Mouse (Mus musculus): ENCODE measurements around the gene Nsmce1.

The Nsmce1 gene

DNA sequence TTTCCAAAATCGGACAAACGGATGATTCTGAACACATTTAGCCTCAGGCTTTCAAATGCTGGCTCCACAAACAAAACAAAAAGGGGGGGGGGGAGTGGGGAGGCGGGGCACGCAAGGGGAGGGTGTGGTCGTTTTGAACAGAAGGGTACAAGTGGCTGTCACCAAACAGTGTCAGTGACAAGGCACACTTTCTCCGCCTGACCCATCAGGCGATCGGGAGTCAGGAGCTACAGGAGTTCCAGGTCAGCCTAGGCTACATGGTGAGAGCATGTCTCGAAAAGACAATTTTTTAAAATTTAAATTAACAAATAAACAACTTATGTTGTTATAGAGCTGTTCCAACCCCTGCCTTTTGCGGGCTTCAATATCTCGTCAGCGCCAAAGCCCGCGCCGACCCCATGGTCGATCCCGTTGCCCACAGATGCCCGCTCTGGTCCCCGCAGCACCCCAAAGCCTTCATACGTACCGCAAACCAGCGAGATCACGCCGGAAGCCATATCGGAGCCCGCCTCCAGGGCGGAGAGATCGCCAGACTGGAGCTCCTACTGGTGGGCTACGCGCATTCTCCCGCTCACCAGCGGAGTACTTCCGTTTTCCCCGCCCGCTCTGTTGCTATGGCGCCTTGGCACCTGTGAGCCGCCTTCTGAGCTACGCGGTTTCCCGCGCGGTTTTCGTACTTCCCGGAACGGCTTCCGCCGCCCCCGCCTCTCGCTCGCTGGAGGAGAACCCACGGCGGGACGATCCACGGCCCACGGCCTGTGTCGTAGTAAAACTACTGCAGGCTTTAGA is at the start of gene Nsmce1:
TSS of gene Nsmce1 (minus strand) at position 650 of the 789 bp plus-strand sequence.
- CTCF ChIA-PET: interaction anchor here in 3 of 4 experiments (0.6 to 1.9 kb wide), 5 partner anchors 20 to 61 kb away, joined by 3 to 25 read pairs (median 4); partner anchors contain the start of gene Il4ra (in 1 of the 3)
- POLR2A ChIA-PET: interaction anchor here in 3 of 4 experiments (0.6 to 2.1 kb wide), 50 partner anchors 9 to 1075 kb away, joined by 3 to 23 read pairs (median 4); partner anchors contain the start of genes Il4ra (in 3 of the 3) and Kdm8 (in 3 of the 3)

- ChIA-PET CTCF (no interaction called here), POLR2A (no interaction called here)
These were observed 49.6 kb upstream of the Nsmce1 start for GRCm38 (mm10) chr7:125541026-125541425.

DNA sequence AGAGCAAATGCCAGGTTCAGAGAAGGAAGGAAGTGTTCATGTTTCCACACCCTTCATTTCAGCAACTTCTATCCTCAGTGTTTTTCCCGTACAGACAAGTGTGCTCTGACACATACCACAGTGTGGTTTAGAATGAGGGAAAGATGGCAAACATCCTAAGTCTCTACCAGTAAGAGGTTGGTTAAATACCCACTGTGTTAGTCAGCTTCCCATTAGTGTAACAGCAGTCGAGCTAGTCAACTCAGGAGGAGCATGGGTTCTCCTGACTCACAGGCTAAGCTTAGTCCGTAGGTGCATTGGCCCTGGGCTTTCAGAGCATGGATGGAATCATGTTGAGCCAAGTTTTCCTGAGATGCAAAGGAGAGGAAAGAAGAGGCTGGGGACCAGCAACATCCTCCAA is 48.0 kb upstream of the Nsmce1 start:
- POLR2A ChIA-PET: interaction anchor here in 1 of 4 experiments (0.7 to 2.0 kb wide), 2 partner anchors 12 to 48 kb away, joined by 3 to 6 read pairs; partner anchors contain the start of gene Nsmce1
- CTCF ChIA-PET: interaction anchor here in 2 of 4 experiments (0.6 kb wide), 2 partner anchors 70 to 155 kb away, joined by 3 read pairs; no protein-coding TSS in a partner anchor

DNA sequence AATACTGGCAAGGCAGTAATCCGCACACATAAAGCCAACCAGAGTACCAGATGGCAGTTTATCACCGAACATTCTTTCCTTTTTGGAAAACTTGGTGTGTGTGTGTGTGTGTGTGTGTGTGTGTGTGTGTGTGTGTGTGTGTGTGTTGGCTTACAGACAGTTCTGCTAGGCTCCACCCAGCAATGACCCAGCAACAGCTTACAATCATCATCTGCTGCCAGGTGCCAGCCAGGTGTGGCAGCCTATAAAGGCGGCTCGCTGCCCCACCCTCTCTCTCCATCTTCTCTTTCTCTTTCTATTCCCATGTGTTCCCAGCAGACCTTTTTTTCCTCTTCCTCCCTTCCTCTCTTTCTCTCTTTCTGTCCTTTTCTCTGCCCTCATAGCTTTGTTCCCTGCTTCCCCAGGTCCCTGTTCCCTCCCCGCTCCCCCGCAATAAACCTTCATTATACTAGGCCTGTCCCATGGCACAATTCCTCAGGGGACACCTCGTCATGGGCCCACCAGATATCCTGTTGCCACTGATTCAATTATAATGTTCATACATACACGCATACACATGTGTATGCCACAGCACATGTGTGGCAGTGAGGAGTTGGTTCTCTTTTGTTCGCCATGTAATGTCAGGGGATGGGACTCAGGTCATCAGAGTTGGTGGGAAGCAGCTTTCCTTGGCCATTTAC is 36.6 kb upstream of the Nsmce1 start:
- ChIA-PET POLR2A (interaction anchor here in 1 of 4 experiments (0.8 kb wide), 1 partner anchor 12 kb away, joined by 3 read pairs; no protein-coding TSS in a partner anchor), CTCF (no interaction called here)

GRCm38 (mm10) chr7:125527186-125527585 is 35.8 kb upstream of the Nsmce1 start:
- POLR2A ChIA-PET: interaction anchor here in 1 of 4 experiments (0.8 kb wide), 1 partner anchor 13 kb away, joined by 3 read pairs; no protein-coding TSS in a partner anchor

DNA sequence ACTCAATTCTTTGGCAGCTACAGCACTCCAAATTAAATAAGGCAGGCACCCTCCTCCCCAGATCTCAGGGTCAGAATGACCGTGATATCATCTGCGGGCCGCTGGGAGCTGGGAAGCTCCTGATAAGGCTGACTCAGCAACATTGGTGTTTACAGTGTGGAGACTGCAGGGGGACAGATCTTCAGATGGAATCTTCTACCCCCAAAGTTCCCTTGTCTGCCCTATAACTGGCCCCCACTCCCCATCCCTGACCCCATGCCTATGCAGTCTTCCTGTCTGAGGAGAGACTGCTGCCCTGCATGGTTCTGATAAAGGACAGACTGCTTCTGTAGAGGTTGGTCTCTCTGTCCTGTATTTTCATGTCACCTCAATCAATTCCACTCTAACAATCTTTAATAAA is 31.7 kb upstream of the Nsmce1 start:
- ChIA-PET CTCF (no interaction called here), POLR2A (interaction anchor here in 1 of 4 experiments (0.9 kb wide), 1 partner anchor 29 kb away, joined by 3 read pairs; the partner anchor contains the start of gene Il4ra)

More at GRCm38 (mm10) chr7:125527186-125527585, 35.8 kb upstream of the Nsmce1 start:
- CTCF ChIA-PET: no interaction called here

DNA sequence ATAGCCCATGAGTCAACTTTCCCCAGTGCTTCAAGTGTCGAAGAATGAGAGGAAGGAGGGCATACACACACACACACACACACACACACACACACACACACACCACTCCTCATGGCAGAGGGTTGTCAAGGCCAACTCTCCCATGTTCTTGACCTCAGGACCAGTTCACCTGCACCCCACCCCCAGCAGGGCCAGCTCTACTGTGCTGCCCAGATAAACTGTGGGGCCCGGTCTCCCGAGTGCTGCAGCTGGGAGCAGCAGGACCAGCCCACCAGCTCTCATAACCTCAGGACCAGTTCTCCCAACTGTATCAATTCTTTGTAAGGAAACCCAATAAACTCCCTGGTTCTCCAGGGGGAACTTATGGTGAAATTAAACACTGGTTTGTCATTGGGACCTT is 28.3 kb upstream of the Nsmce1 start:
- CTCF ChIA-PET: no interaction called here
- POLR2A ChIA-PET: no interaction called here

GRCm38 (mm10) chr7:125517470-125517869 is 26.1 kb upstream of the Nsmce1 start:
- CTCF ChIA-PET: interaction anchor here in 1 of 4 experiments (0.6 kb wide), 1 partner anchor 416 kb away, joined by 3 read pairs; no protein-coding TSS in a partner anchor
- POLR2A ChIA-PET: no interaction called here

- ChIA-PET CTCF (no interaction called here), POLR2A (no interaction called here)
These were observed 25.3 kb upstream of the Nsmce1 start for GRCm38 (mm10) chr7:125516723-125517122.

GRCm38 (mm10) chr7:125515081-125515853 is 23.9 kb upstream of the Nsmce1 start:
- ChIA-PET CTCF (no interaction called here), POLR2A (interaction anchor here in 2 of 4 experiments (0.7 to 1.0 kb wide), 2 partner anchors 24 to 37 kb away, joined by 3 to 9 read pairs; partner anchors contain the start of genes Il4ra (in 1 of the 2) and Nsmce1 (in 1 of the 2))

- ChIA-PET CTCF (interaction anchor here in 1 of 4 experiments (0.6 kb wide), 1 partner anchor 11 kb away, joined by 3 read pairs; no protein-coding TSS in a partner anchor), POLR2A (interaction anchor here in 1 of 4 experiments (0.7 kb wide), 1 partner anchor 196 kb away, joined by 7 read pairs; no protein-coding TSS in a partner anchor)
These were observed 20.5 kb upstream of the Nsmce1 start for GRCm38 (mm10) chr7:125511852-125512251.

DNA sequence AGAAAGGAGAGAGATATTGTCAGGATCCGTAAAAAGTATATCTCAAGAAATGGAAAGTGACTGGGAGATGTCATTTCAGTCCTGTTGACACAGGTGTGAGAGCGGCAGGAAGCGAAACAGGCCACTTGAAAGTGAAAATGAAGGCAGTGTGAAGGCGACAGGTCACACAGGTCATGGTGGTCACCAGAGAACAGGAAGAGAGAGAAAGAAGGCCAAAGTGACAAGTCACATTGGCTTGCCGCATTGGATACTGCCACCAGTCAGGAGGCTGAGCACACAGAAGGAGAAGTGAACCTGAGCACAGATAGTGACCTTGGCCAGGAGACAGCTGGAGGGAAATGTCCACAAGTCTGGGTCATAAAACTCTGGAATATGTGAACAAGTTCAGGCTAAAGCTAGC is 20.0 kb upstream of the Nsmce1 start:
- POLR2A ChIA-PET: no interaction called here
- CTCF ChIA-PET: no interaction called here

GRCm38 (mm10) chr7:125507279-125507678 is 15.9 kb upstream of the Nsmce1 start:
- CTCF ChIA-PET: no interaction called here
- POLR2A ChIA-PET: interaction anchor here in 1 of 4 experiments (1.3 kb wide), 1 partner anchor 34 kb away, joined by 5 read pairs; no protein-coding TSS in a partner anchor

DNA sequence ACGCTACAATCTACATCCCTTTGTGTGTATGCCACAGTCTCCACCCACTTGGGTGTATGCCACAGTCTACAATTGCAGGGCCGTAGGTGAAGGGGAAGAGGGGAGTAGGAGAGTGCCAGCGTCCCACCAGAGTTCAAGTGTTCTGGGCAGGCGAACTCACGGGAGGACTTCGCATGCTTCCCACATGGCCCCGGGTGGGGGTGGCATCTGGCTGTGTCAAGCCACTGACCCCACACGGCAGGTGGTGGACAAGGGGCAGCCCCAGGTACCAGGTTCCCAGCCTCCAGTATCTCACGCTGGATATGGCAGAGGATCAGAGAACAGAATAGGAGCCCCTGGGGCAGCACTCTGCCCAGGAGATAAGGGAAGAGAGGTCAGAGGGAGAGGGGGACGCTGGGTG is 14.2 kb upstream of the Nsmce1 start:
- ChIA-PET CTCF (interaction anchor here in 1 of 4 experiments (0.6 kb wide), 1 partner anchor 1579 kb away, joined by 8 read pairs; no protein-coding TSS in a partner anchor), POLR2A (interaction anchor here in 1 of 4 experiments (0.6 kb wide), 1 partner anchor 557 kb away, joined by 3 read pairs; no protein-coding TSS in a partner anchor)

DNA sequence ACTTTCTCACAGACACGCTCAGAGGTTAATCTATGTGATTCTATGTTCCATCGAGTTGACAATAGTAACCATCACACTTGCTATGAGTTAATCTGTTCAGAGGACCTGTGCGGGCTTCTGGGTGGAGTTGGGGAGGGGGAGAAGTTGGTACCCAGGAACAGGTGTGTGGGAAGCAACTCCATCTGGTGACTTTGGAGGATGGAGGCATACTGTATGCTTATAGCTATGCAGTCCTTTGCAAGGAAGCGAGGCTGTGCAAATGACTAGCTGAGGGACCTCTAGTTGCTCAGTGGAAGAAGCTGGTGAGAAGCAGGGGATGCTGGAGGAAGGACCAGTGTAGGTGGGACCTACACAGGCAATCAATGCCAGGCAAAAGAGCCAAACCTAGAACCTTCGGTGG is 13.2 kb upstream of the Nsmce1 start:
- ChIA-PET POLR2A (no interaction called here), CTCF (interaction anchor here in 1 of 4 experiments (0.6 kb wide), 1 partner anchor 243 kb away, joined by 3 read pairs; no protein-coding TSS in a partner anchor)

DNA sequence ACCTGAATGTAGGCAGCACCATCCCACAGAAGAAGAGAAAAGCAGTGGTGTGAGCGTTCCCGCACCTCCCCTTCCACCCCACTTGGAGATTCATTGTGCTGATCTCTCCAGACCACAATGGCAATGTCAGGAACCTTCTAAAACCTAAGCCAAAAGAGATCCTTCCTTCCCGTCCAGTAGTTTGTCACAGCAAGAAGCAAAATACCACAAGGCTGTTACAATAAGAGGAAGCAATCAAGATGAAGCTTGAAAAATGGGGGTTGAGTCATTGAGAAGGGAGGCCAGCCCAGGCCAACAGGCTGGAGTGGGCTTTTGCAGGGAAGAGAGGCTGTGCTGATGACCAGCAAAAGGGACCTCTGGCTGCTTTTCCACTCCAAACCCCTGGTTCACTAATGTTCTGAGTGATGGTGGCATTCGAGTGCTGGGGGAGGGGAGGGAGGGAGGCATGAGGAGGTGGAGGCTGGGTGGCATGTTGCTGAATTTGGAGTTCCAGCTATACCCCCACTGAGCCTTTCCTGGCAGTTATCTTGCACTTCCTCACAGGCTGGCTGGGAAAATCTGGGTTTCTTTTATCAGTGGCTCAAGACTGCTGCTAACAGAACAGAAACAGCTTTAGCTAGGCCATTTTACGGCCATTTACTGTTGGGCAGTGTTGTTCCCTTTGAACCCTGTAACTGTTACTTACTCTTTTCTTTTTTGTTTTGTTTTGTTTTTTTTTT is 12.1 kb upstream of the Nsmce1 start:
- POLR2A ChIA-PET: interaction anchor here in 2 of 4 experiments (0.7 to 0.8 kb wide), 3 partner anchors 12 to 1660 kb away, joined by 3 to 5 read pairs (median 3); partner anchors contain the start of gene Nsmce1 (in 1 of the 2)
- CTCF ChIA-PET: no interaction called here

GRCm38 (mm10) chr7:125500879-125501278 is 9.5 kb upstream of the Nsmce1 start:
- ChIA-PET POLR2A (interaction anchor here in 3 of 4 experiments (1.5 to 3.1 kb wide), 4 partner anchors 8 to 10 kb away, joined by 3 to 15 read pairs (median 8); partner anchors contain the start of gene Nsmce1 (in 3 of the 3)), CTCF (interaction anchor here in 1 of 4 experiments (0.5 to 0.7 kb wide), 2 partner anchors 91 to 170 kb away, joined by 3 to 6 read pairs; no protein-coding TSS in a partner anchor)

Data from embryonic stem cell, embryonic (primary cell).